Mouse (Mus musculus) ES-E14 (cell line): ENCODE results near the gene Man2a1.

Experiments used
- HCFC1 ChIP-seq: IDR thresholded peaks from 2 replicates; pipeline ENCODE4 v1.6.1; 2012; ENCODE audit warnings: low read length, inconsistent platforms, borderline replicate concordance; ENCODE audit not compliant: insufficient read depth
- ZNF384 ChIP-seq: IDR thresholded peaks from 2 replicates; pipeline ENCODE4 v1.6.1; 2012; ENCODE audit warnings: low read depth, low read length, inconsistent platforms

DNA sequence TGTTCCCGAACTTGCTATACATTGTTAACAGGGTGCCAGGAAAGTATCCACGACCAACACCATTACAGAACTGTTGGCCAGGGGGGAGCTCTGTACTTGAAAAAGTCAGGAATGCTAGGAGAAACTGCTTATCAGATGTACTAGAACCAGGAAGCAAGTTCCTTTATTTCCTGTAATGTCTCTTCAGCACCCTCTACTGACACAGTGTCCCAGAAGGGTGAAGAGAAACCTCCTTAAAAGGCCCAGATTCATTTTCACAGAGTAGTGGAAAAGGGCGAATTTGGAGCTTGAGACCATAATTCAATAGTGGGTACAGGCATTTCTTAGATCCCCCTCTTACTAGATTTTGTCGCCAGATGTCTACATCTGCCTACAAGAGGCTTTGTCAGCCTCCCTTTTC, 620 bp upstream of the Man2a1 start:
- TF ChIP-seq HCFC1 (no peak), ZNF384 (no peak)
